Mouse (Mus musculus) lung, embryonic 15.5 days (tissue): ENCODE data around the gene Prkn. TPM values are rescaled to one million over a fixed set of nuclear protein-coding genes. Genes with fewer than 3 reads are reported as not detected.

Experiments used
- ATAC-seq: fragments of 200-750 bp; cut with Nextera tagmentation; 2 replicates; pipeline ENCODE4 v1.8.0; 2017; ENCODE audit warnings: moderate number of reproducible peaks, borderline replicate concordance; ENCODE audit not compliant: low FRiP score, low TSS enrichment; ENCODE audit errors: extremely low read depth
- H3K27ac ChIP-seq: fragments of 300-500 bp; sonication (generic); 2 replicates; pipeline ENCODE4 v1.5.1; 2015; ENCODE audit warnings: moderate library complexity, mild to moderate bottlenecking, inconsistent platforms
- H3K27me3 ChIP-seq: fragments of 300-500 bp; sonication (generic); 2 replicates; pipeline ENCODE4 v1.6.1; 2015; ENCODE audit warnings: inconsistent platforms
- H3K36me3 ChIP-seq: fragments of 300-500 bp; sonication (generic); 2 replicates; pipeline ENCODE4 v1.6.1; 2015; ENCODE audit warnings: inconsistent platforms
- H3K4me1 ChIP-seq: fragments of 300-500 bp; sonication (generic); 2 replicates; pipeline ENCODE4 v1.6.1; 2015; ENCODE audit warnings: inconsistent platforms
- H3K4me2 ChIP-seq: fragments of 300-500 bp; sonication (generic); 2 replicates; pipeline ENCODE4 v1.6.1; 2015; ENCODE audit warnings: inconsistent platforms, mild to moderate bottlenecking, moderate library complexity
- H3K4me3 ChIP-seq: fragments of 300-500 bp; sonication (generic); 2 replicates; pipeline ENCODE4 v1.5.1; 2015; ENCODE audit warnings: mild to moderate bottlenecking, inconsistent platforms
- H3K9ac ChIP-seq: fragments of 300-500 bp; sonication (generic); 2 replicates; pipeline ENCODE4 v1.6.1; 2015; ENCODE audit warnings: inconsistent platforms
- H3K9me3 ChIP-seq: fragments of 300-500 bp; sonication (generic); 2 replicates; pipeline ENCODE4 v1.6.1; 2016; ENCODE audit warnings: inconsistent platforms
- WGBS: fragments of 180-500 bp; shearing (Covaris S2); methylation state at CpG from one replicate; pipeline ENCODE4 v1.1.7; 2015; 5-methylcytosine and 5-hydroxymethylcytosine counted together
- polyA plus RNA-seq: library from polyadenylated mRNA; unstranded; fragments of >200 nt; fragmentation: Nextera tagmentation; extraction: Ambion mirVana; gene quantifications from 2 replicates; pipeline ENCODE4 v1.2.1, GENCODE M21; 2015

The Prkn gene
- polyA plus RNA-seq, 1 experiment from 2014 or later, result 0.90 TPM

GRCm38 (mm10) chr17:11881110-11881820 is 1041.1 kb downstream of the Prkn start:
- Histone ChIP-seq H3K4me2 (no peak overlapping the region), H3K4me3 (no peak overlapping the region), H3K36me3 (no peaks in the 10 kb centered on the region), H3K27me3 (no peaks in the 10 kb centered on the region), H3K9ac (no peak overlapping the region), H3K9me3 (no peaks in the 10 kb centered on the region), H3K4me1 (no peaks in the 10 kb centered on the region), H3K27ac (no peak overlapping the region)
- ATAC-seq, result no peak
- 78% methylated on average over 5 of the region's 5 CpGs for WGBS

DNA sequence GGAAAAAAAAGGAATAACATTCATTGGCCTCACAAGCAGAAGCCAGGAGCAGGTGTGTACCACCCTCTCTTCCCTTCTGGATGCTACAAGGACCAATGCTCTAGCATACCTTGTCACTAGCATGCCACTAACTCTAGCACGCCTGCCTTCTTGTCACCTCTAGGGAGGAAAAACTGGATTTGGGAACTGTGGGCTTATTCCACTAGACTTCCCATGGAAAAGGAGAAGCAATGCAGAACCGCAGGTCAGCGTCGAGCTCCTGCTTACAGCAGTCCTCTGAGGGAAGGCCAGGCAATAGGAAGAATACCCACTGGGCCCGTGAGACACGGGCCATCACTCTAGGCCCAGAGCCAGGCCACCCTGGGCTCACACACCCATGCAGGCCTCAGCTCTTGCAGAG is 1045.4 kb downstream of the Prkn start:
- Histone ChIP-seq H3K9ac (no peak overlapping the region), H3K4me1 (no peaks in the 10 kb centered on the region), H3K4me3 (no peak overlapping the region), H3K36me3 (no peaks in the 10 kb centered on the region), H3K27me3 (no peaks in the 10 kb centered on the region), H3K4me2 (no peak overlapping the region), H3K9me3 (no peaks in the 10 kb centered on the region), H3K27ac (no peak overlapping the region)
- WGBS, result 87% methylated on average over 6 of the region's 6 CpGs
- ATAC-seq, result no peak

GRCm38 (mm10) chr17:11886963-11887362 is 1046.8 kb downstream of the Prkn start:
- H3K27ac ChIP-seq, result no peak overlapping the region
- no peaks in the 10 kb centered on the region for H3K9me3 ChIP-seq
- no peaks in the 10 kb centered on the region for H3K4me1 ChIP-seq
- no peaks in the 10 kb centered on the region for H3K27me3 ChIP-seq
- WGBS, result 81% methylated on average over 4 of the region's 4 CpGs
- ATAC-seq, result no peak
- no peak overlapping the region for H3K4me2 ChIP-seq
- no peak overlapping the region for H3K9ac ChIP-seq
- no peak overlapping the region for H3K4me3 ChIP-seq
- no peaks in the 10 kb centered on the region for H3K36me3 ChIP-seq

DNA sequence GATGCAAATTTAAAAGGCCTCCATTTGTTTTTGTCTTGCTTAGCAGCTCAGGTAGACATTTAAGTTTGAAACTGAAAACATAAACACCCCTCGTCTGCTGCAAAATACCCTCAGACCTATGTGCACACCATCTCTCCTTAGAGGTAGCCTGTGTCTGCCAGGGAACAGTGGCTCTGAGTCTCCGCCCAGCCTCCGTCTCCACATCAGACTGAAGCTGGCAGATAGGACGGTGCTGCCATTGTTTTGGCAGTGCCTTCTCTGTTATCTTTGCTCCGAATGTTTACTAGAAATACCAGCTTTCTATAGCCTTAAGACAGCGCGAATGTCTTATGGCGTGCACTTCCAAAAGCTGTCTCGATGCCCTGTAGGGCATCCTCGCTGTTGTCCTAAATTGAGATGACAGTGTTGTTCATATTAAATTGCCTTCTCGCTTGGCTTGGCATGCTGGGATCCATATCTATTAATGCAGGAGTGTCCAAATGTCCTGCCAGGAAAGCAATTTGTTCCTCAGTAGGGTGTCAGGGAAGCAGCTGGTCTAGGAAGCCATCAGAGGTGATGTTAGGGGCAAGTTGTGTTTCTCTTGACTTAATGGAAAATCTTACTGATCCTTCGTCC is 1047.5 kb downstream of the Prkn start:
- 70% methylated on average over 12 of the region's 12 CpGs for WGBS
- Histone ChIP-seq H3K9me3 (no peaks in the 10 kb centered on the region), H3K4me2 (no peak overlapping the region), H3K4me3 (no peak overlapping the region), H3K36me3 (no peaks in the 10 kb centered on the region), H3K27ac (no peak overlapping the region), H3K9ac (no peak overlapping the region), H3K4me1 (no peaks in the 10 kb centered on the region), H3K27me3 (no peaks in the 10 kb centered on the region)
- no peak for ATAC-seq

GRCm38 (mm10) chr17:11888806-11889205 is 1048.6 kb downstream of the Prkn start:
- H3K4me1 ChIP-seq, result no peaks in the 10 kb centered on the region
- no peaks in the 10 kb centered on the region for H3K36me3 ChIP-seq
- no peak overlapping the region for H3K9ac ChIP-seq
- H3K4me2 ChIP-seq, result no peak overlapping the region
- no peaks in the 10 kb centered on the region for H3K9me3 ChIP-seq
- no peak overlapping the region for H3K27ac ChIP-seq
- H3K4me3 ChIP-seq, result no peak overlapping the region
- no peak for ATAC-seq
- H3K27me3 ChIP-seq, result no peaks in the 10 kb centered on the region
- 73% methylated on average over 5 of the region's 5 CpGs for WGBS

GRCm38 (mm10) chr17:11900300-11900699 is 1060.1 kb downstream of the Prkn start:
- Histone ChIP-seq H3K4me2 (no peak overlapping the region), H3K27ac (no peak overlapping the region), H3K4me1 (no peaks in the 10 kb centered on the region), H3K27me3 (no peaks in the 10 kb centered on the region), H3K4me3 (no peak overlapping the region), H3K9me3 (no peaks in the 10 kb centered on the region), H3K36me3 (no peaks in the 10 kb centered on the region), H3K9ac (no peak overlapping the region)
- WGBS, result 80% methylated on average over 7 of the region's 7 CpGs
- ATAC-seq, result no peak

DNA sequence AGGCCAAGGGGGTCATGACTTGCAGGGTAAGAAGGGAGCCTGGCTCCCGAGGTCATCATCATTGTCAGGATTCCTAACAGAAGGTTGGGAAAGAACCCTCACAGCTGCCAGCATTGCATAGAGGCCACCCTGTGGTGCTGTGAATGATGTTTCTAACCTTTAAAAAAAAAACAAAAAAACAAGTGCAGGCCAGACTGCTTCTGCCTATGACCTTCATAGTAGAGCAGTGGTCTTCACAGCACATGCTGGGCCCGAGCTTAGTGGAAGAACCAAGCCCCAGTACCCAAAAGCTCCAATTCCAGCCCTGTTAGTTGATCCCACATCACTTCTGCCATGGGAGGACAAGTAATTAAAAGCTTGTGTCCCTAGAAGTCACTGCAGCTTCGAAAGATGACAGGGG is 1061.5 kb downstream of the Prkn start:
- Histone ChIP-seq H3K9me3 (no peaks in the 10 kb centered on the region), H3K9ac (no peak overlapping the region), H3K36me3 (no peaks in the 10 kb centered on the region), H3K27ac (no peak overlapping the region), H3K4me2 (no peak overlapping the region), H3K4me3 (no peak overlapping the region), H3K4me1 (no peaks in the 10 kb centered on the region), H3K27me3 (no peaks in the 10 kb centered on the region)
- ATAC-seq, result no peak
- WGBS, result 50% methylated on average over 3 of the region's 3 CpGs

DNA sequence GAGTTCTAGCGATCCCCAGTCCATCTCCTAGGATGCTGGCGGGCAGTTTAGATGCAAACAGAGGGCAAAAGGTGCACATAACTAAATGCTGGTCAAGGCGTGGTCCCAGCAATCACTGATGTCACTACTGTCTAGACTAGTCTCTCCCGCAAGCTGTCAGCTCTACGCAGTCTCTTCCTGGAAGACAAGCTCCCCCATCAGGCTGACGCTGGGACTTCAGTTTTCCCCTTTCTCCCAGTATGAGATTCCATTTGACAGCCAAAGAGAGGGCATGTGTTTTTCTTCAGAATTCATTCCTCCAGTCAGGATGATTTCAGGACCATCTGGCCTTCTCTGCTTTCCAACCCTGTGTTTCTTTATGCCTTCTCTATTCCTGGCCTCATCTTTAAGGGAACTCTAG is 1062.8 kb downstream of the Prkn start:
- Histone ChIP-seq H3K4me1 (no peaks in the 10 kb centered on the region), H3K27me3 (no peaks in the 10 kb centered on the region), H3K9me3 (no peaks in the 10 kb centered on the region), H3K27ac (no peak overlapping the region), H3K36me3 (no peaks in the 10 kb centered on the region), H3K4me3 (no peak overlapping the region), H3K4me2 (no peak overlapping the region), H3K9ac (no peak overlapping the region)
- no peak for ATAC-seq
- WGBS, result 49% methylated on average over 6 of the region's 6 CpGs

DNA sequence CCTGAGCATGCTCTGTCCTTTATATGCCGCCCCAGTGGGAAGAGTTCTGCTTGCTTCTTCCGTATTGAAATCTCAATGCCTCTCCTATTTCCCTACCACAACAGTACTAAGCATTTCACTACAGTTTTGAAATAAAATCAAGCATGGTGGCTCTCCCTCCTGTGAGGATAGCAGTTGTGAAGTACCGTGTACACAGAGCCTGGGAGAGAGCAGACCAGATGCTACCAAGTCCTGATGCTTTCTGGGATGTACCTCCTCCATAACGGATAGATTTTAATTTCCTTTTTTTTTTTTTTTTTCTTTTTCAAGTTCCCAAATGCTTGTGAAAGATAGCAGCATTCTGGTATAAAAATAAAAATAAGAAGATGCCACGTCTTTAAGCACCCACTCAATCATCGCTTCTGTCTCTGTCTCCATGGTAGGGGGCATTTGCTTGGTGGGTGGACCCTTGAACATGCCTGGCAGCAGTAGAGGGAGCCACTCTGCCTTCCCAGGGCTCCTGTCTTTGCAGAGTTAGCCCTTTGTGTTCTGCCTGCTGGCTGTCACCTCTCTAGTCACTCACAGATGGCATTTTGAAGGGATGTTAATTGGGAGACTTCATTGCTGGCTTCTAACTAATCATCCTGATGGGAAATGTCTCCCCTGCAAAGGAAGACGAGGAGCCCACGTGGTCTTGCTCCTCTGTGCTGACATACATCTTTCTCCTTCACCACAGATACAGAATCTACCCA is 1070.6 kb downstream of the Prkn start:
- Histone ChIP-seq H3K9ac (no peak overlapping the region), H3K36me3 (no peaks in the 10 kb centered on the region), H3K9me3 (no peaks in the 10 kb centered on the region), H3K4me3 (no peak overlapping the region), H3K27me3 (peaks cover 30% of the 10 kb centered on the region; the same call in 1 of the 2 replicates), H3K27ac (no peak overlapping the region), H3K4me1 (peaks cover 5% of the 10 kb centered on the region; the same call in 1 of the 2 replicates), H3K4me2 (no peak overlapping the region)
- WGBS, result 61% methylated on average over 8 of the region's 8 CpGs
- ATAC-seq, result no peak

GRCm38 (mm10) chr17:11912136-11912535 is 1072.0 kb downstream of the Prkn start:
- H3K4me3 ChIP-seq, result no peak overlapping the region
- H3K4me1 ChIP-seq, result peaks cover 5% of the 10 kb centered on the region; the same call in 1 of the 2 replicates
- no peak for ATAC-seq
- no peak overlapping the region for H3K4me2 ChIP-seq
- H3K9ac ChIP-seq, result no peak overlapping the region
- H3K27me3 ChIP-seq, result peaks cover 32% of the 10 kb centered on the region; the same call in 1 of the 2 replicates
- 70% methylated on average over 4 of the region's 4 CpGs for WGBS
- H3K9me3 ChIP-seq, result no peaks in the 10 kb centered on the region
- H3K36me3 ChIP-seq, result no peaks in the 10 kb centered on the region
- H3K27ac ChIP-seq, result no peak overlapping the region

DNA sequence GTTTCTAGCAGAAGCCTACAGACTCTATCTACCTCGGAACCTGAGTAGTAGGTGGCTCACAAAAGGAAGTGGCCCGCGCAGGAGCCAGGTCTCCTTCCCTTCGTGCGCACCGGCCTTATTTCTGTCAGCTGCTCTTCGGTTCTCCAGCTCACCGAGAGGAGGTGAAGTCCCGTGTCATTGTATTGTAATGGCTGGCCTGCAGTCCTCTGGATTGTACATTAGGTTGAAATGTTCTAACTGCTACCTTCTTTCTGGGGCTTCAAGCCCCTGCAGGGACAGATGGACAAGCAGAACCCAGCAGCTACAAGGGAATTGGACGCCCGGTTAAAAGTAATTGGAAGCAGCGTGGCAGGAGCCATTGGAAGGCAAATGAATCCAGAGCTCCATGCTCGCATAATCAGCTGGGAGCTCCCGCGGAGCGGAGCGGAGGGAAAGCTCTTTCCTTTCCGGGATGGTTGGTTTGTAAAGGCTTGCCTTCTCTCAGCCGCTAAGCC is 1072.7 kb downstream of the Prkn start:
- Histone ChIP-seq H3K27me3 (peaks cover 32% of the 10 kb centered on the region; the same call in 1 of the 2 replicates), H3K4me2 (peak overlapping the region; percentile 50), H3K4me1 (peaks cover 5% of the 10 kb centered on the region; the same call in 1 of the 2 replicates), H3K36me3 (no peaks in the 10 kb centered on the region), H3K9me3 (no peaks in the 10 kb centered on the region), H3K9ac (no peak overlapping the region), H3K4me3 (0 out of 2 replicates have a peak overlapping the region, but pooled peaks have one; percentile 5), H3K27ac (no peak overlapping the region)
- no peak for ATAC-seq
- WGBS, result 2% methylated on average over 19 of the region's 19 CpGs

- 12% methylated on average over 8 of the region's 8 CpGs for WGBS
- peak overlapping the region; percentile 8; the same call in 1 of the 2 replicates for H3K4me2 ChIP-seq
- no peak for ATAC-seq
- no peak overlapping the region for H3K9ac ChIP-seq
- H3K27me3 ChIP-seq, result peaks cover 32% of the 10 kb centered on the region; the same call in 1 of the 2 replicates
- H3K9me3 ChIP-seq, result no peaks in the 10 kb centered on the region
- H3K4me1 ChIP-seq, result peaks cover 5% of the 10 kb centered on the region; the same call in 1 of the 2 replicates
- H3K27ac ChIP-seq, result no peak overlapping the region
- no peak overlapping the region for H3K4me3 ChIP-seq
- H3K36me3 ChIP-seq, result no peaks in the 10 kb centered on the region
Measured at GRCm38 (mm10) chr17:11913620-11914019, 1073.4 kb downstream of the Prkn start.
